Mouse (Mus musculus) thymus, adult 2 months (tissue): ENCODE measurements around the gene D16Ertd472e. TPM values are rescaled to one million over a fixed set of nuclear protein-coding genes. Genes with fewer than 3 reads are reported as not detected.
A peak's percentile ranks its signal among the peaks of the same experiment; 100 is the strongest.

Source experiments
- DNase-seq: peaks from one replicate; pipeline ENCODE4 v3.0.0; 2021
- H3K27ac ChIP-seq: fragments of 200-500 bp; 2 replicates; pipeline ENCODE4 v1.5.1; 2012; ENCODE audit warnings: low read length, control low read depth; ENCODE audit not compliant: control insufficient read depth, insufficient read depth
- H3K27me3 ChIP-seq: fragments of 200-500 bp; 2 replicates; pipeline ENCODE4 v1.6.1; 2012; ENCODE audit warnings: mild to moderate bottlenecking, low read length, moderate library complexity, mixed read lengths; ENCODE audit not compliant: control insufficient read depth, insufficient read depth
- H3K36me3 ChIP-seq: fragments of 200-500 bp; 2 replicates; pipeline ENCODE4 v1.6.1; 2012; ENCODE audit warnings: mild to moderate bottlenecking, low read length, moderate library complexity; ENCODE audit not compliant: control insufficient read depth, insufficient read depth
- H3K4me1 ChIP-seq: fragments of 200-500 bp; replicated peaks from 2 replicates; pipeline ENCODE4 v1.6.1; 2012; ENCODE audit warnings: low read length; ENCODE audit not compliant: control insufficient read depth, insufficient read depth
- H3K4me3 ChIP-seq: fragments of 200-500 bp; 2 replicates; pipeline ENCODE4 v1.5.1; 2012; ENCODE audit warnings: mild to moderate bottlenecking, low read length, control low read depth, moderate library complexity; ENCODE audit not compliant: control insufficient read depth, insufficient read depth
- CTCF ChIP-seq: fragments of 200-500 bp; IDR thresholded peaks from 2 replicates; pipeline ENCODE4 v1.5.1; 2012; ENCODE audit warnings: mild to moderate bottlenecking, control low read depth, low read length, moderate library complexity, borderline replicate concordance; ENCODE audit not compliant: control insufficient read depth, poor library complexity, insufficient read depth; ENCODE audit errors: extremely low read depth
- POLR2A ChIP-seq: fragments of 200-500 bp; IDR thresholded peaks from 2 replicates; pipeline ENCODE4 v1.6.1; 2012; ENCODE audit warnings: mild to moderate bottlenecking, low read length, control low read depth, moderate library complexity; ENCODE audit not compliant: control insufficient read depth, poor library complexity, insufficient read depth; ENCODE audit errors: extremely low read depth
- WGBS: fragments of 180-500 bp; shearing (Covaris S2); methylation state at CpG from one replicate; pipeline ENCODE4 v1.1.7; 2018; 5-methylcytosine and 5-hydroxymethylcytosine counted together
- polyA plus RNA-seq: library from polyadenylated mRNA; depleted of rRNA; stranded (reverse); fragments of >200 nt; gene quantifications from 2 replicates; pipeline ENCODE4 v1.2.3, GENCODE M21; 2012

The D16Ertd472e gene
- polyA plus RNA-seq, 1 experiment: 39.2 TPM

DNA sequence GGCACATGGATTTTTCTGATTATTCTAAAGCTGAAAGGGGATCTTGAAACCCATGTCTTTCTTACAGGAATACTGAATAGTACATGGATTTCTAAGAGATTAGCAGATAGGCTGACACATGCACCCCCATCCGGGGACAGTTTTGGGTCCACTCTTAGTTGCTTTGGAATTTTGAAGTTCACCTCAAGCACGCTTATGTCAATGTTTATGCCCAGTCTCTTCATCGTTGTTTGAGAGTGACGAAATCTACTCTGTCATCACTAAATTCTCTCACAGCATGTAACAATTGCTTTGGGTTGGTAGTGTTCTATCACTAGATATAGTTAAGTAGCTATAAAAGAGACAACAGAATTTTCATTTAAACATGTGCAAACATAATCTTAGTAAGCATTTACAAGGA is 8.7 kb upstream of the D16Ertd472e start:
- 96% methylated on average over 4 of the region's 4 CpGs for WGBS
- Histone ChIP-seq H3K27me3 (no peaks in the 10 kb centered on the region), H3K36me3 (no peaks in the 10 kb centered on the region), H3K4me1 (no peaks in the 10 kb centered on the region), H3K4me3 (no peak overlapping the region), H3K27ac (no peak overlapping the region)
- TF ChIP-seq CTCF (no peak), POLR2A (no peak)
- DNase-seq: no peak

DNA sequence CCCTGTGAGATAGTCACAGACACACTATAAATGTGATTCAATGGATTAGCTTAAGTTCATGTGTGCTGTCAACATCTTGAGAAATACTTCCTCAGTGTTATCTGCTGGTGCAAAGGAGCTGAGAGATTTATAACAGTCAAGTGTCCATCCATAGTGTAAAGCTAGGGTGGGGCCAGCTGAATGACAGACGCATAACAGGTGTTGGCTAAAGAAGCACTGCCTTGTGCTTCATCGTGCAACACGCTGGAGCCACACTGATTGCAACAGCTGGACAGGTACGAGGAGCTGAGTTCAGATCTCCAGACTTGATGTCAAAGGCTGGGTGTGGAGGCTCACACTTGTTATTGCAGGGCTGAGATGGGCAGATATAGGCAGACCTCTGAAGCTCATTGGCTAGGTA is 7.5 kb upstream of the D16Ertd472e start:
- DNase-seq: no peak
- H3K4me1 ChIP-seq: no peaks in the 10 kb centered on the region
- no peaks in the 10 kb centered on the region for H3K27me3 ChIP-seq
- no peaks in the 10 kb centered on the region for H3K36me3 ChIP-seq
- WGBS: 97% methylated on average over 4 of the region's 4 CpGs
- H3K27ac ChIP-seq: no peak overlapping the region
- H3K4me3 ChIP-seq: no peak overlapping the region
- TF ChIP-seq POLR2A: no peak
- no peak for TF ChIP-seq CTCF

- peaks cover 4% of the 10 kb centered on the region for H3K4me1 ChIP-seq
- DNase-seq: no peak
- H3K27ac ChIP-seq: no peak overlapping the region
- H3K36me3 ChIP-seq: no peaks in the 10 kb centered on the region
- TF ChIP-seq CTCF (no peak), POLR2A (no peak)
- WGBS: 99% methylated on average over 7 of the region's 7 CpGs
- H3K4me3 ChIP-seq: no peak overlapping the region
- no peaks in the 10 kb centered on the region for H3K27me3 ChIP-seq
Observed at GRCm38 (mm10) chr16:78580387-78580786, 3.9 kb upstream of the D16Ertd472e start.

DNA sequence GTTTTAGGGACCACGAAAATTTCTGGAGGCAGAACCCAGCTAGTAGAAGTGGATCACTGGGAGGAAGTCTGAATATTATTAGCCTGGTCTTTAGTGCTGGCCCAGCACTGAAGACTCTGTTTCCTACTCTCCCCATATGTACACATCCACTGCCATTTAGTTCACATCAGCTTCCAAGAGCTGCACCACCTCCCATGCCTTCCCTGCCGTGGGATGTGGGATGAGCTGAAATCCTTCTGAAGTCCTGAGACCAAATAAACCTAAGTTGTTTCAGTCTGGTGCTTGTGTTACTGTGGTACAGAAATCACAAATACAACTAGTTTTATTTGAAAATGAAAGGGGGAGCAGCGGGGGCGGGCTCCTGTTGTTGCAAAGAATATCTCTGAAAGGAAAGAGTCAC is 2.9 kb upstream of the D16Ertd472e start:
- H3K27ac ChIP-seq: no peak overlapping the region
- H3K36me3 ChIP-seq: no peaks in the 10 kb centered on the region
- TF ChIP-seq CTCF (no peak), POLR2A (no peak)
- peaks cover 6% of the 10 kb centered on the region for H3K4me1 ChIP-seq
- H3K4me3 ChIP-seq: no peak overlapping the region
- WGBS: 97% methylated on average over 4 of the region's 4 CpGs
- DNase-seq: no peak
- no peaks in the 10 kb centered on the region for H3K27me3 ChIP-seq

- H3K36me3 ChIP-seq: no peaks in the 10 kb centered on the region
- no peaks in the 10 kb centered on the region for H3K27me3 ChIP-seq
- TF ChIP-seq CTCF: no peak
- no peak for TF ChIP-seq POLR2A
- WGBS: 3% methylated on average over 14 of the region's 14 CpGs
- H3K4me1 ChIP-seq: peaks cover 14% of the 10 kb centered on the region
- DNase-seq: peak; percentile 36
- peak overlapping the region; percentile 51 for H3K4me3 ChIP-seq
- peak overlapping the region; percentile 90 for H3K27ac ChIP-seq
Observed at GRCm38 (mm10) chr16:78577085-78577671, 670 bp upstream of the D16Ertd472e start.

GRCm38 (mm10) chr16:78575852-78576477 is 543 bp downstream of the D16Ertd472e start:
- no peak for DNase-seq
- Histone ChIP-seq H3K4me3 (peak overlapping the region; percentile 51), H3K4me1 (peaks cover 14% of the 10 kb centered on the region), H3K27me3 (no peaks in the 10 kb centered on the region), H3K27ac (peak overlapping the region; percentile 86), H3K36me3 (no peaks in the 10 kb centered on the region)
- under 1% methylated on average over 41 of the region's 41 CpGs for WGBS
- TF ChIP-seq CTCF (peak; percentile 10; the same call in 1 of the 2 replicates), POLR2A (no peak)
